Mouse (Mus musculus): Measurements from ENCODE around the gene Bpifb3. TPM values are rescaled to one million over a fixed set of nuclear protein-coding genes. Genes with fewer than 3 reads are reported as not detected.

Gene Bpifb3
- polyA plus RNA-seq, 1 experiment from 2014 or later, result not detected

DNA sequence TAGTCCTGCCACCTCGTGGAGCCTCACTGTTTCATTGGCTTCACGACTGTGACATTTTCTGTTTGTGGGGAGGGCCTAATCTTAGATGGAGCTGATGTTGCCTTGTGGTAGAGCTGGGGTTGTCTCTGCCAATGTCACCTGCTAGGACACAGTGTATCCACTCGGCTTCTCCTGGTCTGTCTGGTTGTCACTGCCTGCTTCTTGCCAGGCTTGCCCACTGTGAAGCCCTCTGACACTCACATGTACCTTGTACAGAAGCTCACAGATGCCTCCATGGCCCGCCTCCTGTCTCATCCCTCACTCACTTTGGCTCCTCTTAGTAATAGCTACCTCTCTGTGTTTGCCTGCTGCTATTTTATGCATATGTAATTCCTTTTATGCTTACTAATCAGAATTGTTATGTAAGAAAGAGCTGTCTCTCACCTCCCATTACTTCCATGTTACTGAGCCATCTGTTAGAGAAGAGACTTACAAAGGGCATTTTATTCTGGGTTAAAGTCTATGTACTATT is 44.8 kb downstream of the Bpifb3 start:
- no peaks in the 10 kb centered on the region for H3K27me3 ChIP-seq (ENCODE audit: control insufficient read depth, insufficient read depth, low read length)
- 74% methylated on average over 4 of the region's 4 CpGs for WGBS
- no peak overlapping the region for H3K4me3 ChIP-seq (ENCODE audit: low read depth, low read length)
- no peak overlapping the region for H3K9ac ChIP-seq (ENCODE audit: low read length)
- H3K27ac ChIP-seq (ENCODE audit: low read depth, low read length), result no peak overlapping the region
- no peak for DNase-seq (ENCODE audit: low spot score)
- ATAC-seq (replicated peaks; ENCODE audit: low FRiP score), result no peak
- H3K4me2 ChIP-seq (ENCODE audit: low read depth, low read length, severe bottlenecking), result no peak overlapping the region
- H3K4me1 ChIP-seq (replicated peaks; ENCODE audit: control insufficient read depth, insufficient read depth, low read length), result no peaks in the 10 kb centered on the region
- no peaks in the 10 kb centered on the region for H3K36me3 ChIP-seq (ENCODE audit: control insufficient read depth, insufficient read depth, low read length)
- no peaks in the 10 kb centered on the region for H3K9me3 ChIP-seq (ENCODE audit: control insufficient read depth, low read length)

DNA sequence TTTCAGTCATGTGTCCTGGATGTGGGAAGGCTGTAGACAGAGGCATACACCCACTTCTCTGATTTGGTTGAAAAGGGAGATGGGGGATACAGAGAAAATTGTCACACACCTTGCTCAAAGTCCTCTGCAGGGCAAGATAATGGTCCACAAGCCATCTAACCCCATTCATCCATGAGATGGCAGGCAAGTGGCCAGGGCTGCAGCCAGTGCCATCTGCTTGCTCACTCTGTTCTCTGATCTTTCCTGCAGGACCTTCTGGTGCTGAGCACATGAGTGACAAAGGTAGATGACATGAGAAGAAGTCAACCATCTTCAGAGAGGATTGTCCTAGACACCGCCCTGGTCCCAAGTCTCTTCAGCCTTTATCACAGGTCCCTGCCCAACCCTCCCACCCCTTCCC is 45.3 kb downstream of the Bpifb3 start:
- WGBS, result 94% methylated on average over 1 of the region's 1 CpGs
- no peaks in the 10 kb centered on the region for H3K9me3 ChIP-seq (ENCODE audit: control insufficient read depth, low read length)
- DNase-seq (ENCODE audit: low spot score) (no peak), ATAC-seq (replicated peaks; ENCODE audit: low FRiP score) (no peak)
- H3K4me3 ChIP-seq (ENCODE audit: low read depth, low read length), result no peak overlapping the region
- H3K36me3 ChIP-seq (ENCODE audit: control insufficient read depth, insufficient read depth, low read length), result no peaks in the 10 kb centered on the region
- no peak overlapping the region for H3K4me2 ChIP-seq (ENCODE audit: low read depth, low read length, severe bottlenecking)
- no peak overlapping the region for H3K27ac ChIP-seq (ENCODE audit: low read depth, low read length)
- no peaks in the 10 kb centered on the region for H3K27me3 ChIP-seq (ENCODE audit: control insufficient read depth, insufficient read depth, low read length)
- H3K9ac ChIP-seq (ENCODE audit: low read length), result no peak overlapping the region
- H3K4me1 ChIP-seq (replicated peaks; ENCODE audit: control insufficient read depth, insufficient read depth, low read length), result no peaks in the 10 kb centered on the region

DNA sequence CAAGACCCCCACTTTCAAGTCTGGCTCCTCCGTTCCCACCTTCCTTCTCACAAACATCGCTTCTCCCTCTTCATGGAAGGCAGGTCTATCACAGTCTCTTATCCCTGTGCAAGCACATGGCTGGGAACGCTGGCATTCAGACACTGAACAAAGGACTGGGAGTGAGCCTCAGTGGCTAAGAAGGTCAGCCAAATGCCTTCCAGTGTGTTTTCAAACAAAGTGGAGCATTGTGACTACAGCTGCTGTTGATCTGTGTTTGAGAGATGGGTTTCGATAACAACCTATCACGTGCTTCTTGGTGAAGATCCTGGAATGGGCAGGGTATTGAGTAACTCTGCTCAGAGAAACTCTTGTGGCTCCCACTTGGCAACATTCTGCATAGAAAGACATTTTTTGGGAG is 52.2 kb downstream of the Bpifb3 start:
- 57% methylated on average over 5 of the region's 5 CpGs for WGBS
- no peaks in the 10 kb centered on the region for H3K27me3 ChIP-seq (ENCODE audit: control insufficient read depth, insufficient read depth, low read length)
- H3K27ac ChIP-seq (ENCODE audit: low read depth, low read length), result no peak overlapping the region
- H3K4me1 ChIP-seq (replicated peaks; ENCODE audit: control insufficient read depth, insufficient read depth, low read length), result no peaks in the 10 kb centered on the region
- H3K4me3 ChIP-seq (ENCODE audit: low read depth, low read length), result no peak overlapping the region
- ATAC-seq (replicated peaks; ENCODE audit: low FRiP score) (no peak), DNase-seq (ENCODE audit: low spot score) (no peak)
- H3K9ac ChIP-seq (ENCODE audit: low read length), result no peak overlapping the region
- no peak overlapping the region for H3K4me2 ChIP-seq (ENCODE audit: low read depth, low read length, severe bottlenecking)
- H3K36me3 ChIP-seq (ENCODE audit: control insufficient read depth, insufficient read depth, low read length), result no peaks in the 10 kb centered on the region
- no peaks in the 10 kb centered on the region for H3K9me3 ChIP-seq (ENCODE audit: control insufficient read depth, low read length)

DNA sequence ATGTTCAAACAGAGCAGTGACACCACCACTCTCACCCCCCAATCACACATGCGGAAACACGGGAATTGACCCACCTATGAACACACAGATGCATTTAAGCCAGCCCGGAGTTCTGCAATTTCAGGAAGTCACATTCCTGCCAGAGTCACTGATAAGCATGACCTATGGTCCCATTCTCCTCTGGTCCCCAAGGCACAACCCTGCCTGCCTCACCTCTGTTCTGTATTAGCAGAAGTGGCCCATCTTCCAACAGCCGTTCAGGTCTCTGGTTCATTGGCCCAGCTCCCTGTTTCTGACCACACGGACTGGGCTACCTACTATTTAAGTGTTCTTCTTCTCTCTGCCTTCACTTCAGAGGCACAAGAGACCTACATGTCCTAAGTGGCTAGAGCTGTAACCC is 56.6 kb downstream of the Bpifb3 start, which contains the start of gene Bpifa6:
Bpifa6 (plus strand) TSS at position 364 of the 400 bp plus-strand sequence.
- Histone ChIP-seq H3K4me3 (ENCODE audit: low read depth, low read length) (no peak within 1 kb of the TSS), H3K9me3 (ENCODE audit: control insufficient read depth, low read length) (no peaks in the 10 kb centered on the region), H3K36me3 (ENCODE audit: control insufficient read depth, insufficient read depth, low read length) (no peaks in the 10 kb centered on the region), H3K9ac (ENCODE audit: low read length) (no peak within 1 kb of the TSS), H3K4me2 (ENCODE audit: low read depth, low read length, severe bottlenecking) (no peak within 1 kb of the TSS), H3K27me3 (ENCODE audit: control insufficient read depth, insufficient read depth, low read length) (no peaks in the 10 kb centered on the region), H3K4me1 (replicated peaks; ENCODE audit: control insufficient read depth, insufficient read depth, low read length) (no peaks in the 10 kb centered on the region), H3K27ac (ENCODE audit: low read depth, low read length) (no peak within 1 kb of the TSS)
- WGBS, result 81% methylated on average over 5 of the region's 5 CpGs
- no peak for DNase-seq (ENCODE audit: low spot score)
- no peak for ATAC-seq (replicated peaks; ENCODE audit: low FRiP score)

Other genes starting within 250 kb of the Bpifb3 start
- not detected in 2 replicates for gene Dnmt3c, start 221.6 kb upstream of the Bpifb3 start, polyA plus RNA-seq (2014; fragmentation: Nextera tagmentation; extraction: Ambion mirVana)
- gene Mapre1, start 177.0 kb upstream of the Bpifb3 start, polyA plus RNA-seq (2014; fragmentation: Nextera tagmentation; extraction: Ambion mirVana), result 313 and 357 TPM in 2 replicates
- gene Efcab8, start 138.3 kb upstream of the Bpifb3 start, polyA plus RNA-seq (2014; fragmentation: Nextera tagmentation; extraction: Ambion mirVana), result not detected in 2 replicates
- not detected in 2 replicates for gene Sun5, start 47.1 kb upstream of the Bpifb3 start, polyA plus RNA-seq (2014; fragmentation: Nextera tagmentation; extraction: Ambion mirVana)
- not detected in 2 replicates for gene Bpifb2, start 43.2 kb upstream of the Bpifb3 start, polyA plus RNA-seq (2014; fragmentation: Nextera tagmentation; extraction: Ambion mirVana)
- gene Bpifb6, start 17.8 kb upstream of the Bpifb3 start, polyA plus RNA-seq (2014; fragmentation: Nextera tagmentation; extraction: Ambion mirVana), result not detected in 2 replicates
- not detected in 2 replicates for gene Bpifb4, start 20.0 kb downstream of the Bpifb3 start, polyA plus RNA-seq (2014; fragmentation: Nextera tagmentation; extraction: Ambion mirVana)
- gene Bpifa6, start 56.7 kb downstream of the Bpifb3 start, polyA plus RNA-seq (2014; fragmentation: Nextera tagmentation; extraction: Ambion mirVana), result not detected in 2 replicates
- gene Bpifa2, start 90.0 kb downstream of the Bpifb3 start, polyA plus RNA-seq (2014; fragmentation: Nextera tagmentation; extraction: Ambion mirVana), result not detected in 2 replicates
- not detected in 2 replicates for gene Bpifa3, start 212.1 kb downstream of the Bpifb3 start, polyA plus RNA-seq (2014; fragmentation: Nextera tagmentation; extraction: Ambion mirVana)
- gene Bpifa1, start 224.7 kb downstream of the Bpifb3 start, polyA plus RNA-seq (2014; fragmentation: Nextera tagmentation; extraction: Ambion mirVana), result not detected in 2 replicates
- gene Bpifa5, start 244.4 kb downstream of the Bpifb3 start, polyA plus RNA-seq (2014; fragmentation: Nextera tagmentation; extraction: Ambion mirVana), result not detected in 2 replicates